Mouse (Mus musculus): ENCODE data around the gene Pou5f1. TPM values are rescaled to one million over a fixed set of nuclear protein-coding genes. Genes with fewer than 3 reads are reported as not detected.

Gene Pou5f1
- polyA plus RNA-seq, 1 experiment = not detected

- TF ChIP-seq GATA1 (IDR thresholded peaks at IDR 0.05; ENCODE audit: low read length) = no peak
These were observed 7.3 kb downstream of the Pou5f1 start for GRCm38 (mm10) chr17:35512916-35513626.

DNA sequence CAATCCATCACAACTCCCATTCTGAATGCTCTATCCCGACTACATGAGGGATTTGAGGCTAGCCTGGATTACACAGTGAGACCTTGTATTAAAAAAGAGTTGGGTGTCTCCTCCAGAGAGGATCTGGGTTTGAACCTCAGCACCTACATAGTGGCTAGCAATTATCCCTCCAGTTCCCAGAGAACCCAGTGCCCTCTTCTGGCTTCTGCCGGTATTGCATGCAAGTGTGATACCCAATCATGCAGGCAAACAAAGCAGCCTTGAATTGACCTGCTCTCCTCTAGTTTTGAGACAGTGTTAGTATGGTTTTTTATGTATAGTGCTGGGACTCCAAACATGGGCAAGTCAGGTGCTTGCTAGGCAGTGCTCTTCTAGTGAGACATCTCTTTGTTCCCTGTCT, 8.1 kb downstream of the Pou5f1 start:
- TF ChIP-seq GATA1 (IDR thresholded peaks at IDR 0.05; ENCODE audit: low read length) = no peak

GRCm38 (mm10) chr17:35514756-35515155, 8.9 kb downstream of the Pou5f1 start:
- no peak for TF ChIP-seq GATA1 (IDR thresholded peaks at IDR 0.05; ENCODE audit: low read length)

DNA sequence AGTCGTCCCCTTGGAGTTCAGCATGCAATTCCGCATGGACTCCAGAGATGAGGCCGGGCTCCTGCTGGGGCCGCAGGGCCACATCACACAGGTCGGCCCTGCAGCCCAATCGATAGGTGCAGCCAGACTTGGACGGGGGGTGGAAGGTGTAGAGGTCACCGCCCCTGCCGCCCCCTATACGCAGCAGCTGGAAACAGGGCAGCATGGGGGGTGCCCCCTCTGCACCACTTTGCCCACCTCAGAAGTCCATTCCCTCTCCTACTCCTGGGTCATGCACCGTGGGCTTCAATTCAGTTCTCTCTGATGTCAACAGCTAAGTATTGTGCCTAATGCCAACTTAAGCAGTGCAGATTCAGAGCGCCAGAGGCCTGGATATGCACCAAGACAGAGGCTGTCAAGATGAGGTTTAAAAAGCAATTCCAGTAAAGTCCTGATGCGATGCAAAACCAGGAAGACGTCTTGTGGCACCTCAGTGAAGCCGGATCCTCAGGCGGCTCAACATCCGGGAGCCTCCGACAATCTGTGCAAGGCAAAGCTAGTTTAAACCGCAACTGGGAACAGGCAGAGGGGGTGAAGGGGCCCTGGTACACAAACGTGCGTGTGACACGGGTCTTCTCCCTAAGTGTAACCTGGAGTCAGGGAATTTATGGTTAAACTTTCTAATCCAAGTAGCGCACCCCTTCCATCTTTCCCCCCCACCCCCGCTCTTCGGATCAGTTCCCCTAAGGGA, 10.3 kb downstream of the Pou5f1 start:
- TF ChIP-seq GATA1 (IDR thresholded peaks at IDR 0.05; ENCODE audit: low read length) = no peak

GRCm38 (mm10) chr17:35516652-35517500, 11.1 kb downstream of the Pou5f1 start, which contains the start of the genes Tcf19 and Cchcr1:
Gene Tcf19, minus strand, starts transcription at chr17:35516824.
Gene Cchcr1, plus strand, starts transcription at chr17:35517100.
- no peak for TF ChIP-seq GATA1 (IDR thresholded peaks at IDR 0.05; ENCODE audit: low read length)

GRCm38 (mm10) chr17:35517526-35517925, 11.7 kb downstream of the Pou5f1 start:
- TF ChIP-seq GATA1 (IDR thresholded peaks at IDR 0.05; ENCODE audit: low read length) = no peak

GRCm38 (mm10) chr17:35524354-35524753, 18.5 kb downstream of the Pou5f1 start:
- no peak for TF ChIP-seq GATA1 (IDR thresholded peaks at IDR 0.05; ENCODE audit: low read length)

GRCm38 (mm10) chr17:35526644-35527043, 20.8 kb downstream of the Pou5f1 start:
- no peak for TF ChIP-seq GATA1 (IDR thresholded peaks at IDR 0.05; ENCODE audit: low read length)

GRCm38 (mm10) chr17:35532360-35532759, 26.5 kb downstream of the Pou5f1 start:
- TF ChIP-seq GATA1 (IDR thresholded peaks at IDR 0.05; ENCODE audit: low read length) = no peak

GRCm38 (mm10) chr17:35532901-35533300, 27.1 kb downstream of the Pou5f1 start, which contains the start of gene Psors1c2:
Gene Psors1c2, plus strand, starts transcription at chr17:35533201.
- no peak for TF ChIP-seq GATA1 (IDR thresholded peaks at IDR 0.05; ENCODE audit: low read length)

GRCm38 (mm10) chr17:35534343-35534742, 28.5 kb downstream of the Pou5f1 start:
- no peak for TF ChIP-seq GATA1 (IDR thresholded peaks at IDR 0.05; ENCODE audit: low read length)

DNA sequence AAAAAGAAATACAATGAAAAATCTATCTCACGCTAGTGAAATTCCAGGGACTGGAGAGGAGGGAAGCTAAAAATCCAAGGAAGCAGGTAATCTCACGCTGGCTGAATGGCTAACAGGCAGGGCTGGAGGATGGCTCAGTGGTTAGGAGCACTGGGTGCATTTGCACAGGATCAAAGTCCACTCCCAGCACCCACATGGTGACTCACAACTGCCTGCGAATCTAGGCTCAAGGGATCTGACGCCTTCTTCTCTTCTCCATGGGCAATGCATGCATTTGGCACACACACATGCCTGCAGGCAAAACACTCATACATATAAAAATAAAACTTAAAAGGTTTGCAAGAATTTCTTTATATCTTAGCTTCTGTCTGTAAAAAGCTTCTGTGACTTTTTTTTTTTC, 31.6 kb downstream of the Pou5f1 start:
- TF ChIP-seq GATA1 (IDR thresholded peaks at IDR 0.05; ENCODE audit: low read length) = no peak

GRCm38 (mm10) chr17:35538476-35538875, 32.7 kb downstream of the Pou5f1 start:
- TF ChIP-seq GATA1 (IDR thresholded peaks at IDR 0.05; ENCODE audit: low read length) = no peak

DNA sequence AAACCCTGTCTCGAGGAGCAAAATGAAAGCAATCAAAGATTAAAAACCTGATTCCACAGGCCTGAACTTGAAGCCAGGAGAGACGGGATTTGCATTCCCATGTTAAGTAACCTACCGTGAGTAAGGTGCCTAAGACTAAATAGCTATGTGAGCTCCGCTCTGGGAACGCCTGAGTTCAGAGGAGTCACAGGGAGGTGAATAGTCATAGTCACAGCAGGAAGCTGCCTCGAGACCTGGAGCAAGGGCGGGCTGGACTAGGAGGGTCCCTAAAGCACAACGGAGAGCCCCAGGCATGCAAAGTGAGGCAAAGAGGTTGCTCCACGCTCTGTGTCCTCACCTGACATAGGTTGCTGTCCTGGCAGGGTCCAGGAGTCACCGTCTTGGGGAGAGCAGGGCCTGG, 33.7 kb downstream of the Pou5f1 start:
- TF ChIP-seq GATA1 (IDR thresholded peaks at IDR 0.05; ENCODE audit: low read length) = no peak

- TF ChIP-seq GATA1 (IDR thresholded peaks at IDR 0.05; ENCODE audit: low read length) = no peak
These were observed 37.1 kb downstream of the Pou5f1 start for GRCm38 (mm10) chr17:35542761-35543411.

Measured in G1E-ER4 (cell line).